Mouse (Mus musculus): ENCODE data around the gene Klrb1a.
"Not testable (repeated sequence)": the region's sequence is repeated elsewhere in the genome, so short reads cannot be mapped to it uniquely, and the experiment has no call there.

Klrb1a gene

DNA sequence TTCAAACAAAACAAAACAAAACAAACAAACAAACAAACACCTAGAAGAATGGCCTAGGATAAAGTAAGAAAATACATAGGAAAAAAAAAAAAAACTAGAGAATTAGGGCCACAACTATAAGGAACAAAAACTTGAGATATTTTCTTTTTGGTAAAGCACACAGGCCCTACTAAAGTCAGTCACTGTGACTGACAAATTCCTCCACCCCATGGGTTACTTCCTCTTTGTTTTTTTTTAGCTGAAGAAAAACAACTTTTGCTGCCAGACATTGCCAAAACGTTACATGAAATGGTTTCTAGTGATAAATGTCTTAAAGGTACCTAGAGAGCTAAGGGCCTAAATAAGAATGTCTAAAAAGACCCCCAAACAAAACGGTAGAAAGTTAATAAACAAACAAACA, 20.7 kb upstream of the Klrb1a start:
- no peak overlapping the region for H3K4me3 ChIP-seq (replicated peaks; ENCODE audit: low read length)
- no peak for TF ChIP-seq NANOG (IDR thresholded peaks at IDR 0.05; ENCODE audit: borderline replicate concordance, low read length)
- no peak for TF ChIP-seq POU5F1 (IDR thresholded peaks at IDR 0.05; ENCODE audit: borderline replicate concordance, low read length)
- TF ChIP-seq CTCF (conservative IDR thresholded peaks at IDR 0.05; ENCODE audit: low read length): no peak
- H3K27me3 ChIP-seq (ENCODE audit: insufficient read depth, low read length): no peaks in the 10 kb centered on the region
- H3K4me1 ChIP-seq (replicated peaks; ENCODE audit: low read depth, low read length): no peaks in the 10 kb centered on the region
- H3K9me3 ChIP-seq (ENCODE audit: low read length): peaks cover 4% of the 10 kb centered on the region; the same call in 1 of the 2 replicates
- no peaks in the 10 kb centered on the region for H3K36me3 ChIP-seq (ENCODE audit: insufficient read depth, low read length)

DNA sequence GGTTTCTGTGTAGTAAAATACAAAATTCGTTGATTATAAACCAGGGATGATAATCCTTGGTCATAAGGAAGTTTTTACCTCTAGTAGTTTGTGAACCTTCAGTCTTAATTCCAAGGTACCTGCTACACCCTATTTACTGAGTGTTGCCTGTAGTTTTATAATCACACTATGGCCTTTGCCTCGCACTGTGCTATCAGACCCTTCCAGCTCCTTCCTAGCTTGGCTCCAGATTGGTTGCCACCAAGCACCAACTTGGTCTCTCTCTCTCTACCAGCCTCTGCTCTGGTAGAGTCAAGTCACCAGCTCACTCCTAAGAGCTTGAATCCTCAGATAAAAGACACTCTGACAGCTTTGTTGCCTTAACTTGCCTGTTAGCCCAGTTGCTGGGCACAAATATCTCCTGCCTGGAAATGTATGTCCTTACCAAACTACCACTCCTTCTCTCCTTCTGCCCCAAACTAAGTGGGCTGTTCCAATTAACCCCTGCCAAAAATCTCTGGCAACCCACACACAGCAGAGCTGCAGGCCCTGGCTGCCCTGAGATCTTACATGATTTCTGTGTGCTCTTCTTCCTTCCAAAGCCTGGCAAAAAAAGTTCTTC, 17.9 kb upstream of the Klrb1a start:
- TF ChIP-seq POU5F1 (IDR thresholded peaks at IDR 0.05; ENCODE audit: borderline replicate concordance, low read length) (no peak), CTCF (conservative IDR thresholded peaks at IDR 0.05; ENCODE audit: low read length) (no peak), NANOG (IDR thresholded peaks at IDR 0.05; ENCODE audit: borderline replicate concordance, low read length) (no peak)
- Histone ChIP-seq H3K36me3 (ENCODE audit: insufficient read depth, low read length) (no peaks in the 10 kb centered on the region), H3K27me3 (ENCODE audit: insufficient read depth, low read length) (no peaks in the 10 kb centered on the region), H3K9me3 (ENCODE audit: low read length) (peaks cover 13% of the 10 kb centered on the region), H3K4me3 (replicated peaks; ENCODE audit: low read length) (no peak overlapping the region), H3K4me1 (replicated peaks; ENCODE audit: low read depth, low read length) (no peaks in the 10 kb centered on the region)

DNA sequence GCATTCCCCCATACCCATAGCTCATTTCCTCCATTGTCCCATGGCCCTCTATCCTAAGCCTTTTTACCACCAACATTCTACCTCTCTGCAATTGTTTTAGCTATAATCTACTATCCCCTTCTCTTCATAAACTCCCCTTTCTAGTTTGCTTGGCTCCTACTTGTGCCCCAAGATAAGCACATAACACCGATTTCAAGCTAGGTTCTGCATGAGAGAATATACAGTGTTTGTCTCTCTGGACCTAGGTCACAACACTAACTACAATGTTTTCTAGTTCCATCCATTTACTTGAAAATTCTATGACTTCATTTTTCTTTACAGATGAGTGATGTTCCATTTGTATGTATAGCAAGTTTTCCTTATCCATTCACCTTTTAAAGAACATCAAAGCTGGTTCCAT, 17.3 kb upstream of the Klrb1a start:
- Histone ChIP-seq H3K36me3 (ENCODE audit: insufficient read depth, low read length) (no peaks in the 10 kb centered on the region), H3K4me1 (replicated peaks; ENCODE audit: low read depth, low read length) (no peaks in the 10 kb centered on the region), H3K27me3 (ENCODE audit: insufficient read depth, low read length) (no peaks in the 10 kb centered on the region), H3K4me3 (replicated peaks; ENCODE audit: low read length) (no peak overlapping the region), H3K9me3 (ENCODE audit: low read length) (peaks cover 14% of the 10 kb centered on the region)
- no peak for TF ChIP-seq CTCF (conservative IDR thresholded peaks at IDR 0.05; ENCODE audit: low read length)
- no peak for TF ChIP-seq NANOG (IDR thresholded peaks at IDR 0.05; ENCODE audit: borderline replicate concordance, low read length)
- TF ChIP-seq POU5F1 (IDR thresholded peaks at IDR 0.05; ENCODE audit: borderline replicate concordance, low read length): no peak

DNA sequence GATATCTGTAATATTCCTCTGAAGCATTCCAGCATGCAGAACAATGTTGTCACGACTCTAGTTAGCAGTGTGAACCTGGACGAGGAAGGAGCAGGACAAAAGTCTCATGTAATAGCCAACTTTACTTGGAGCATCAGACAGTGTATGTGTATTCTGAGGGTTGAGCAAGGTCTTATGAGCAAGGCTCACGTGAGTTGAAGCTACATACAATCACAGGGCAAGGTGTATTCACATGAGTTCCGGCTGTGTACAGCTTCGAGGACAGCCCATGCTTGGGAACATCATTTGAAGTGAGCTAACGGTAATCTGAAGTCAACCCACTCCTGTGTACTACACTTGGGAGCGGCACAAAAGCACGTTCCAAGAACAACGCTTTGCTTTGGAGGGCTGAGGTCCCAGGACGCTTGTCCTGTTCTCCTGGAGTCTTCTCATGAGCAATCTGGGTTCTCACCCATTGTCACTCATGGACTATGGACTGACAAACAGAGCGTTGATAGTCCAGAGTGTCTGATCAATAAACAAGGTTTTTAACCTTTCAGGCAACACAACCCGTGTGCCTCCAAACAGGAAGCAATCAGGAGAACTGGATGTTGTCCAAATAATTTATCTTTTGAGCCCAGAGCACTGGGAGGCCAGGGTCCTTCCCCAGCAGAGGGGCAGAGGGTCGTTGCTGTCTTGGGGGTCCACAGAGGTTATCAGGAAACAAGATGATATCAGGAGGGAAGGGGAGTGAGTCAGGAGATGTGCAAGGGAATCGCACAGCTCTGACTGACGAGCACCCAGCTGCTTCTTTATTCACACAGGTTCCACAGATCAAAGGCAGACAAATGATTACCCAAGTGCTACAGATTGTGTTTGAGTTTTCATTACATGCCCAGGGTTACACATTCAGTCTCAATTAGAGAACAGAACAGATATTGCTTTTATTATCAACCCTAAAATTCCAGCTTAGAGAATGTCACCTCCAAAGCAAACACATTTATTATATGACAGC, 7.9 kb upstream of the Klrb1a start:
- H3K4me1 ChIP-seq (replicated peaks; ENCODE audit: low read depth, low read length); H3K4me3 ChIP-seq (replicated peaks; ENCODE audit: low read length); H3K27me3 ChIP-seq (ENCODE audit: insufficient read depth, low read length); H3K36me3 ChIP-seq (ENCODE audit: insufficient read depth, low read length): not testable (repeated sequence)
- peaks cover 11% of the 10 kb centered on the region for H3K9me3 ChIP-seq (ENCODE audit: low read length)

DNA sequence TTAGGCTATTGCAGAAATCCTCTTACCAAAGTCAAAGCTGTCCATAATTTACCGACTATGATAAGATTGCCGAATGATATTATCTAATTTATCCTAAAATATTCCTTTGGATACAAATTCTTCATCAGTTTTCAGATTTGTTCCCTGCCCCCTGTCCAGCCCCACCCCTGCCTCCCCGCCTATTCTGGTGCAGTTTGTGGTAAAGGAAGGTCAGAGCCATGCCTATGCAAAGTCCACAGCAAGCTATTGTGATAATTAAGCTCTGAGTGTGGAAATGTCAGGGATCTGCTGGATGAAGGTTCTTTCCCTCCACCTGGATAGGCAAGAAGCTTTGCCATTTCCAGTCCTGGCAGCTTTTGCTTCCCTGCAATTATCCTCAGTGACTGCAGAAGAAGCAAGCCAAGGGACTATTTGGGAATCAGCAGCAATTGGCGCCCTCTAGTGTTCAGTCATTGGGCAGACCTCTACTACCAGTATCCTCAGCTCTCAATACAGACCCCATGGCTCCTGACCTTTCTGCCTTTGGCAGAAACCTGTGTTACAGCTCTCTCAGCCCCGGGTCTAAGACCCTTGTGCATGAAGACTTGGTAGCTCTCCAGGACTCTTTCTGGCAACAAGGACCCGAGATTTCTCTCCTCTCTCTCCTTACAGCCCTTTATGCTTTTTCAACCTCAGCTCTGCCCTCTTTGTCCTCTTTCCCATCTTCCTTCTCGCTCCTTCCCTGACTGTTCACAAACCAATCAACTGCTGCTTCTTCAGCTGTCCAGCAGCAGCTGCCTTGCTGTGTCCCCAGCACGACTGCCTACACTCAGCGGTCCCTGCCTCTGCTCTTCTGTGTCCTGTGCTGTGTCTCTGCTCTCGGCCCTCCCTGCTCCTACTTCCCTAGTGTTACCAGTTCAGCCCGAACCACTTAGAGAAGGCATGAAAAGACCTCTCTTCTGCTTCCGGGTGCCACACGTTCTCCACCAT, 6.7 kb upstream of the Klrb1a start:
- H3K9me3 ChIP-seq (ENCODE audit: low read length); H3K4me1 ChIP-seq (replicated peaks; ENCODE audit: low read depth, low read length); H3K27me3 ChIP-seq (ENCODE audit: insufficient read depth, low read length); H3K36me3 ChIP-seq (ENCODE audit: insufficient read depth, low read length): not testable (repeated sequence)
- peak overlapping the region; percentile 41 for H3K4me3 ChIP-seq (replicated peaks; ENCODE audit: low read length)
- peak; percentile 58 for TF ChIP-seq CTCF (conservative IDR thresholded peaks at IDR 0.05; ENCODE audit: low read length)

DNA sequence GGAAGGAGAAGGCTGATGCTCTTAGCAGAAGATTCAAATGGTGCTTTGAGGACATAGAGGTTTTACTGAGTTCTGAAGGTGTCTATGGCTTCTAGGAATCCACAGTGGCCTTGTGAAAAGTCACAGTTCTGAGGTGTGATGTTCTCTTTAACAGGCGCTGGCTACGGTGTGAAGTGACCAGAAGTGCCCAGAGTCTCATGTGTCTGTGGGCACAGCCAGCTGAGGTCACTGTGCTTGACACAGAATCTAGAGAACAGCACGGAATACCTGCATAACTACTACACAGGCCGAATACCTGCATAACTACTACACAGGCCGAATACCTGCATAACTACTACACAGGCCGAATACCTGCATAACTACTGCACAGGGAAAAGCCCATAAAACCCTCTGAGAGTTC, 1.9 kb upstream of the Klrb1a start:
- H3K4me1 ChIP-seq (replicated peaks; ENCODE audit: low read depth, low read length); H3K36me3 ChIP-seq (ENCODE audit: insufficient read depth, low read length): not testable (repeated sequence)

DNA sequence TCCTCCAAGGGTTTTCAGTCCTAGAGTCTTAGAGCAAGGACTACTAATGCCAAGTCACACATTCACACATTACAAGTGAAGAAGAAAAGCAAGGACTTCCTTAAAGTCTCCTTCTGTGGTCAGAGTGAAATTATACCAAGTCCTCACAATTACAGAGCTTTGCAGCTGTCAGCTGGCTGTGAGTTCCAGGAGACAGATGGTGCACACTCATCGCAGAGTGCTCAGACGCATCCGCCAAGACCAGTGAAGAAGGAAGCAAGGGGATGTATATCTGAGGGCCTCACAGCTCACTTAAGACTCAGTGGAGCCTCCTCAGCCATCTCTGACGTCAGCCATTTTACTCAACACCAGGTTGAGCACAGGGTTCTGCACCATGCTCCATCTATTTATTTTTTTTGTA, 1.1 kb upstream of the Klrb1a start:
- TF ChIP-seq CTCF (conservative IDR thresholded peaks at IDR 0.05; ENCODE audit: low read length) (no peak), POU5F1 (IDR thresholded peaks at IDR 0.05; ENCODE audit: borderline replicate concordance, low read length) (no peak), NANOG (IDR thresholded peaks at IDR 0.05; ENCODE audit: borderline replicate concordance, low read length) (no peak)
- H3K4me1 ChIP-seq (replicated peaks; ENCODE audit: low read depth, low read length): no peaks in the 10 kb centered on the region
- no peaks in the 10 kb centered on the region for H3K36me3 ChIP-seq (ENCODE audit: insufficient read depth, low read length)

More for the DNA sequence above, 1.9 kb upstream of the Klrb1a start:
- not testable (repeated sequence) for H3K4me3 ChIP-seq (replicated peaks; ENCODE audit: low read length); H3K9me3 ChIP-seq (ENCODE audit: low read length); H3K27me3 ChIP-seq (ENCODE audit: insufficient read depth, low read length)

DNA sequence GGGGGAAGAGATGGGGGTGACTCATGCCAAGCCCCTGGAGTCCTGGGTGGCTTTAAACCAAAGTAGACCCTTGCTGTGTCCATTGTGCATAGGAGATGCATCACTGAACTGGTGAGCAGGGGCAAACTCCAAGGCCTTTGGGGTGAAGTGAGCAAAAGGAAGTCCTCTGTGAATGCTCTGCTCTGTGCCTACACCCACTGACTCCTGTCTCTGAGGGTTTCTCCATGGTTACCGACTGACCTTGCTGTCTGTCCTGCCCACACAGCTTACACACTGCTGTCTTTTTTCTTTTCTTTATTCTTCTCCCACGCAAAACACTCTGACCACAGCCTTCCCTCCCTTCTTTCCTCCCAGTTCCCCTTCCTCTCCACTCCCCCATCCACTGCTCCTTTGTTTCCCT, 600 bp downstream of the Klrb1a start:
- no peak for TF ChIP-seq POU5F1 (IDR thresholded peaks at IDR 0.05; ENCODE audit: borderline replicate concordance, low read length)
- TF ChIP-seq NANOG (IDR thresholded peaks at IDR 0.05; ENCODE audit: borderline replicate concordance, low read length): no peak
- no peak for TF ChIP-seq CTCF (conservative IDR thresholded peaks at IDR 0.05; ENCODE audit: low read length)
- Histone ChIP-seq H3K36me3 (ENCODE audit: insufficient read depth, low read length) (no peaks in the 10 kb centered on the region), H3K27me3 (ENCODE audit: insufficient read depth, low read length) (no peaks in the 10 kb centered on the region)

More for the DNA sequence above, 1.1 kb upstream of the Klrb1a start:
- no peaks in the 10 kb centered on the region for H3K27me3 ChIP-seq (ENCODE audit: insufficient read depth, low read length)
- no peak overlapping the region for H3K4me3 ChIP-seq (replicated peaks; ENCODE audit: low read length)
- no peaks in the 10 kb centered on the region for H3K9me3 ChIP-seq (ENCODE audit: low read length)

More for the DNA sequence above, 600 bp downstream of the Klrb1a start:
- peaks cover 7% of the 10 kb centered on the region for H3K9me3 ChIP-seq (ENCODE audit: low read length)
- H3K4me3 ChIP-seq (replicated peaks; ENCODE audit: low read length): no peak overlapping the region
- no peaks in the 10 kb centered on the region for H3K4me1 ChIP-seq (replicated peaks; ENCODE audit: low read depth, low read length)
